Mouse (Mus musculus): ENCODE results near the gene Tagln3.

DNA sequence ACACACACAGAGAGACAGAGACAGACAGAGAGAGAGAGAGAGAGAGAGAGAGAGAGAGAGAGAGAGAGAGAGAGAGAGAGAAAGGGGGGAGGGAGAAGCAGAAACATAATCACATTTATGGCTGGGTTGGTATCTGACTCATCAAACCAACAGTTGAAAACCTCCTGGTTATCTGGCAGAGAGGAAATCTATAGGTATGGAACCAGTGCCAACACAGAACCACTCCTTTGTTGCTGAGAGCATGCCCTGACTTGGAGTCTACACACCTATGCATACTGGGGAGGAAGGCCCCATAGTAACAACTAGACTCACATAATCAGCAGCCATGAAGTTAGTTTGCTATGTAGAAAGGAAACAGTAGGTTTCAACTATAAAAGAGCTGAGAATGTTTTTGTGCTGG is 62.0 kb downstream of the Tagln3 start:
- TF ChIP-seq CTCF (IDR thresholded peaks at IDR 0.05 in 2 of 3, conservative IDR thresholded peaks at IDR 0.05 in 1 of 3; ENCODE audit: control insufficient read depth in 1 of 3, insufficient read depth in 1 of 3, low read depth in 2 of 3, low read length in 3 of 3, poor library complexity in 1 of 3, severe bottlenecking in 1 of 3), result no peak
- peak; percentile 49 to 56 for TF ChIP-seq EP300 (IDR thresholded peaks at IDR 0.05; ENCODE audit: low read depth in 1 of 2, low read length in 2 of 2)
- TF ChIP-seq POLR2A (IDR thresholded peaks at IDR 0.05; ENCODE audit: control insufficient read depth in 1 of 2, insufficient read depth in 1 of 2, low read depth in 1 of 2, low read length in 2 of 2, poor library complexity in 1 of 2), result no peak
- no peak for TF ChIP-seq NELFE (IDR thresholded peaks at IDR 0.05; ENCODE audit: low read depth, low read length)
- no peak for TF ChIP-seq MAFK (IDR thresholded peaks at IDR 0.05; ENCODE audit: borderline replicate concordance, low read depth, low read length)
- no peak for TF ChIP-seq MXI1 (IDR thresholded peaks at IDR 0.05; ENCODE audit: low read depth, low read length)
